Mouse (Mus musculus) testis, adult 2 months (tissue): ENCODE results near the gene Tmem126b. TPM values are rescaled to one million over a fixed set of nuclear protein-coding genes. Genes with fewer than 3 reads are reported as not detected.
A peak's percentile ranks its signal among the peaks of the same experiment; 100 is the strongest.

Experiments
- H3K27ac ChIP-seq: fragments of 200-500 bp; 2 replicates; pipeline ENCODE4 v1.5.1; 2012; ENCODE audit warnings: low read depth, low read length; ENCODE audit not compliant: control insufficient read depth, insufficient read depth
- H3K27me3 ChIP-seq: fragments of 200-500 bp; 2 replicates; pipeline ENCODE4 v1.6.1; 2012; ENCODE audit warnings: mild to moderate bottlenecking, low read length, moderate library complexity; ENCODE audit not compliant: control insufficient read depth, insufficient read depth
- H3K36me3 ChIP-seq: fragments of 200-500 bp; 2 replicates; pipeline ENCODE4 v1.6.1; 2012; ENCODE audit warnings: mild to moderate bottlenecking, low read length; ENCODE audit not compliant: control insufficient read depth, insufficient read depth
- H3K4me1 ChIP-seq: fragments of 200-500 bp; 2 replicates; pipeline ENCODE4 v1.6.1; 2012; ENCODE audit warnings: low read length; ENCODE audit not compliant: control insufficient read depth, insufficient read depth
- H3K4me3 ChIP-seq: fragments of 200-500 bp; 2 replicates; pipeline ENCODE4 v1.5.1; 2012; ENCODE audit warnings: low read depth, mild to moderate bottlenecking, low read length, moderate library complexity, mixed read lengths; ENCODE audit not compliant: control insufficient read depth
- CTCF ChIP-seq: fragments of 200-500 bp; IDR thresholded peaks from 2 replicates; pipeline ENCODE4 v1.5.1; 2012; ENCODE audit warnings: low read depth, mild to moderate bottlenecking, inconsistent platforms, low read length, moderate library complexity; ENCODE audit not compliant: control insufficient read depth, insufficient read depth, insufficient replicate concordance
- POLR2A ChIP-seq: fragments of 200-500 bp; IDR thresholded peaks from 2 replicates; pipeline ENCODE4 v1.6.1; 2012; ENCODE audit warnings: low read depth, mild to moderate bottlenecking, inconsistent platforms, low read length, moderate library complexity; ENCODE audit not compliant: control insufficient read depth
- polyA plus RNA-seq: library from polyadenylated mRNA; depleted of rRNA; stranded (reverse); fragments of >200 nt; gene quantifications from 2 replicates; pipeline ENCODE4 v1.2.3, GENCODE M21; 2012; rRNA removed

Tmem126b gene
- 1.5 and 1.7 TPM in 2 replicates for polyA plus RNA-seq

DNA sequence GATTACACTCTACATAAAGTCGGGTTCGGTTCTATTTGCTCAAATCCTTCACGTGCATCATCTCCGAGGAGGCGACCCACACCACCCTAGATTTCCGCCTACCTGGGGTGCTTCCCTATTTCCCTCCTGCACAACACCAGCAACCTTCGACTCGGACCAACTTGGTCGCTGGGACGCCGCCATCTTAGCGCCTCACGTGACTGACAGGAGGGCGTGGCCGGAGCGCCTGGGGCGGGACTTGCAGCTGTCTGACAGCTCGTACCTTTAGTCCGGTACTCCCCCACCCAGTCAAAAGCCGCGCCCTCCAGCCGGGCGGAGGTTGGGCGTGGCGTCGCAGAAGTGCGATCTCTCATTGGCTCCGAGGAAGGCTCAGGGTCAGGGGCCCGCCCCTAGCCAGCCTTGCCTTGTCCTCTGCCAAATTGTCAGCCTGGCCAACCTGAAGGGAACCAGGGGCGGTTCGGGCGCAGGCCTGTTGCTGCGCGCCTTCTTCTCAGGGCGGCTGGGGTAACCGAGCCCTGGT lies at the start of gene Tmem126b:
Gene Tmem126b, minus strand, starts transcription at position 209 of the 520 bp plus-strand sequence.
- peak within 1 kb of the TSS; percentile 59 for H3K27ac ChIP-seq
- TF ChIP-seq POLR2A: peak; percentile 93
- TF ChIP-seq CTCF: no peak
- peak within 1 kb of the TSS; percentile 88 for H3K4me3 ChIP-seq
- H3K4me1 ChIP-seq: peaks cover 8% of the 10 kb centered on the region
- no peaks in the 10 kb centered on the region for H3K27me3 ChIP-seq
- no peaks in the 10 kb centered on the region for H3K36me3 ChIP-seq

- no peak overlapping the region for H3K27ac ChIP-seq
- H3K36me3 ChIP-seq: no peaks in the 10 kb centered on the region
- no peaks in the 10 kb centered on the region for H3K4me1 ChIP-seq
- no peaks in the 10 kb centered on the region for H3K27me3 ChIP-seq
- TF ChIP-seq POLR2A: no peak
- no peak for TF ChIP-seq CTCF
- H3K4me3 ChIP-seq: no peak overlapping the region
Observed at GRCm38 (mm10) chr7:90512293-90512692, 36.5 kb upstream of the Tmem126b start.

- no peaks in the 10 kb centered on the region for H3K36me3 ChIP-seq
- no peak for TF ChIP-seq POLR2A
- no peak for TF ChIP-seq CTCF
- H3K4me3 ChIP-seq: no peak overlapping the region
- no peak overlapping the region for H3K27ac ChIP-seq
- no peaks in the 10 kb centered on the region for H3K27me3 ChIP-seq
- no peaks in the 10 kb centered on the region for H3K4me1 ChIP-seq
Observed at GRCm38 (mm10) chr7:90508124-90508523, 32.3 kb upstream of the Tmem126b start.

DNA sequence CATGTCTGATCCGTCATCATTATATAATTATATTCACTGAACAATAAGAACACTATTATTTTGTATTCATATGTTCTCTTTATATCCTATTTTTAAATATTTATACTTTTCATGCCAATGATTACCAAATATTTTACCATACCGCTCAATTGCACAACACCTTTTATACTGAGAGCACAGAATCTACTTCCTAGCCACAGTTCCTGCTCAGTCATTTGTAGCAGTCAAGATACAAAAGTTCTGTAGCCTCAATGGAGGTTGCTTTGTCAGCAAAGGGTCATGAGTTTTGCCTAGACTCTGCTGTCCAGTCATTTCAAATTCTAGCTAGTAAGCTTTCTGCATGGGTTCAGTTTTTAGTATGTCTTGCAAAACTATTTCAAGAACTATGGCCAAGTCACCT lies 6.8 kb upstream of the Tmem126b start:
- no peaks in the 10 kb centered on the region for H3K4me1 ChIP-seq
- TF ChIP-seq CTCF (no peak), POLR2A (no peak)
- no peak overlapping the region for H3K4me3 ChIP-seq
- no peaks in the 10 kb centered on the region for H3K36me3 ChIP-seq
- H3K27me3 ChIP-seq: no peaks in the 10 kb centered on the region
- H3K27ac ChIP-seq: no peak overlapping the region

- Histone ChIP-seq H3K4me1 (peaks cover 8% of the 10 kb centered on the region), H3K27me3 (no peaks in the 10 kb centered on the region), H3K36me3 (no peaks in the 10 kb centered on the region), H3K4me3 (peak within 1 kb of the TSS; percentile 88), H3K27ac (peak within 1 kb of the TSS; percentile 59)
- TF ChIP-seq CTCF: no peak
- TF ChIP-seq POLR2A: no peak
Observed at GRCm38 (mm10) chr7:90476313-90477245, 778 bp upstream of the Tmem126b start, which contains the start of gene Dlg2. Gene Dlg2 (plus strand): TSS chr7:90476672.

DNA sequence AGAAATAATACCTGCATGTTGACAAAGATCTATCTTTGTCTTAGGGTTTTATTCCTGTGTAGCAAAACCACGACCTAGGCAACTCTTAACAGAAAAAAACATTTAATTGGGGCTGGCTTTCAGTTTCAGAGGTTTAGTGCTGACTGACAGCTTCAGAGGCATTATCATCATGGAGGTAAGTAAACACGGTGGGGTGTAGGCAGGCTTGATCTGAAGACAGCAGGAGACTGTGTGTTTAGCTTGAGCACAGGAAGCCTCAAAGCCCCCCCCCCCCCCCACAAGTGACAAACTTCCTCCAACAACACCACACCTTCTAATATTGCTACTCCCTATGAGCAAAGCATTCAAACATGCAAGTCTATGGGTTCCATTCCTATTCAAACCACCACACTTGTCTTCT lies 2.3 kb downstream of the Tmem126b start:
- no peaks in the 10 kb centered on the region for H3K36me3 ChIP-seq
- TF ChIP-seq POLR2A (no peak), CTCF (no peak)

GRCm38 (mm10) chr7:90461441-90461840 lies 14.4 kb downstream of the Tmem126b start:
- no peaks in the 10 kb centered on the region for H3K27me3 ChIP-seq
- H3K36me3 ChIP-seq: no peaks in the 10 kb centered on the region
- no peak overlapping the region for H3K27ac ChIP-seq
- TF ChIP-seq POLR2A (no peak), CTCF (no peak)
- H3K4me1 ChIP-seq: peaks cover 9% of the 10 kb centered on the region
- no peak overlapping the region for H3K4me3 ChIP-seq

More for the DNA sequence above, 2.3 kb downstream of the Tmem126b start:
- no peaks in the 10 kb centered on the region for H3K27me3 ChIP-seq
- H3K4me1 ChIP-seq: peaks cover 8% of the 10 kb centered on the region
- no peak overlapping the region for H3K4me3 ChIP-seq
- H3K27ac ChIP-seq: no peak overlapping the region
